Comparison of ENCODE assay signal across 24 mouse cellular contexts in the genomic region with DNA sequence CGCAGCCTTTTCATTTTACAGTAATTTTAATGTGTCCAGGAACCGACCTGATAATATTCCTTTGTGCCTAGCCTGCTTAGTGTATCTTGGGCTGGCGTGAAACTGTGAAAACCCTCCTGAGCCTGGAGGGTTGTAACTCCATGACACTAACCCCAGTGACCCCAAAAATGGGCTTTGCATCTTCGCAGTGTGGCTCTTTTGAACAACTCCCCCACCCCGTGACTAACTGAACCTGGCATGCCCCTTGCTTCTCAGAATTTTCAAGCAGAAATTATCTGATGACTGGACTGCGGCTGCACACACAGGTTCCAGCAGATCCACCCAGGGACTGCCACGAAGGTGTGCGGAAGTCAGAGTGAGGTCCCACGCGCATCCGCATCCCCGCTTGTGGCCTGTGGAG.
DNase-seq lines count a peak whose midpoint lies in the region; ATAC-seq lines count a peak whose summit lies in the region.
"Had no signal": no experiment of that assay in that cellular context is flagged by ENCODE, and none has a peak within 500 bp of the region (broad histone marks: within the 10 kb centered on the region; RNA-seq: fewer than 3 reads in every experiment).

No protein-coding gene starts in this region.

- H3K36me3 ChIP-seq in midbrain, embryonic 11.5 days (ENCODE audit: control insufficient read depth, insufficient read depth, low read length): no peaks in the 10 kb centered on the region
- H3K36me3 ChIP-seq in midbrain, embryonic 16.5 days (ENCODE audit: control insufficient read depth, insufficient read depth, low read length): no peaks in the 10 kb centered on the region
- H3K36me3 ChIP-seq in limb, embryonic 10.5 days: no peaks in the 10 kb centered on the region
- H3K36me3 ChIP-seq: embryonic facial prominence, embryonic 13.5 days; embryonic facial prominence, embryonic 15.5 days; forebrain, embryonic 10.5 days; forebrain, embryonic 12.5 days had no signal

- no peak overlapping the region for H3K4me2 ChIP-seq in midbrain, embryonic 11.5 days
- H3K4me2 ChIP-seq in midbrain, embryonic 16.5 days (ENCODE audit: low read length): no peak overlapping the region
- H3K4me2 ChIP-seq: embryonic facial prominence, embryonic 13.5 days; embryonic facial prominence, embryonic 15.5 days; forebrain, embryonic 12.5 days had no signal

- H3K4me3 ChIP-seq in midbrain, embryonic 11.5 days (ENCODE audit: low read depth, low read length): no peak overlapping the region
- H3K4me3 ChIP-seq in midbrain, embryonic 16.5 days (ENCODE audit: low read depth, low read length): no peak overlapping the region
- H3K4me3 ChIP-seq in limb, embryonic 10.5 days: no peak overlapping the region
- H3K4me3 ChIP-seq: embryonic facial prominence, embryonic 13.5 days; embryonic facial prominence, embryonic 15.5 days; erythroblast, embryonic 14.5 days; forebrain, embryonic 10.5 days; forebrain, embryonic 12.5 days had no signal

- DNase-seq in heart, adult 11 months: peak; percentile 79
- DNase-seq in heart, postnatal 4 days: no peak
- peak; percentile 69 for DNase-seq in midbrain, embryonic 11.5 days (ENCODE audit: low spot score, missing footprints)
- DNase-seq in limb, embryonic 10.5 days (ENCODE audit: low spot score): no peak
- no peak for DNase-seq in kidney, postnatal 14 days
- DNase-seq in right cerebral cortex, adult 2 months (ENCODE audit: low spot score in 2 of 2): no peak
- DNase-seq: adrenal gland, adult 2 months; adrenal gland, postnatal 10 days; adrenal gland, postnatal 25 days; B cell, adult 2 months; cerebellum, adult 11 months; cerebellum, adult 18-20 months; cerebellum, adult 8-10 months; cerebellum, adult 9-11 months; cerebellum, postnatal 14 days; cerebellum, postnatal 36 days; embryo, embryonic 11 days had no signal

- ATAC-seq in midbrain, embryonic 11.5 days (ENCODE audit: low FRiP score): no peak
- ATAC-seq in midbrain, embryonic 16.5 days: no peak
- ATAC-seq: forebrain, embryonic 14.5 days had no signal

- no peaks in the 10 kb centered on the region for H3K27me3 ChIP-seq in midbrain, embryonic 11.5 days (ENCODE audit: control insufficient read depth, insufficient read depth, low read length)
- no peaks in the 10 kb centered on the region for H3K27me3 ChIP-seq in midbrain, embryonic 16.5 days (ENCODE audit: control insufficient read depth, insufficient read depth, low read depth, low read length)
- H3K27me3 ChIP-seq in limb, embryonic 10.5 days (ENCODE audit: low read depth, poor library complexity, severe bottlenecking): no peaks in the 10 kb centered on the region
- H3K27me3 ChIP-seq: embryonic facial prominence, embryonic 13.5 days; embryonic facial prominence, embryonic 15.5 days had no signal

- H3K4me1 ChIP-seq in midbrain, embryonic 11.5 days (ENCODE audit: control insufficient read depth, insufficient read depth, low read length): no peaks in the 10 kb centered on the region
- no peaks in the 10 kb centered on the region for H3K4me1 ChIP-seq in midbrain, embryonic 16.5 days (ENCODE audit: control insufficient read depth, insufficient read depth, low read length)
- peaks cover 8% of the 10 kb centered on the region; the same call in 1 of the 2 replicates for H3K4me1 ChIP-seq in limb, embryonic 10.5 days
- H3K4me1 ChIP-seq: embryonic facial prominence, embryonic 15.5 days; forebrain, embryonic 12.5 days had no signal

- WGBS in midbrain, embryonic 11.5 days: 83% methylated on average over 12 of the region's 12 CpGs
- 78% methylated on average over 12 of the region's 12 CpGs for WGBS in midbrain, embryonic 16.5 days
- WGBS in limb, embryonic 10.5 days: 93% methylated on average over 12 of the region's 12 CpGs

- no peak overlapping the region for H3K27ac ChIP-seq in midbrain, embryonic 11.5 days (ENCODE audit: low read depth, low read length)
- no peak overlapping the region for H3K27ac ChIP-seq in midbrain, embryonic 16.5 days (ENCODE audit: low read length)
- H3K27ac ChIP-seq in limb, embryonic 10.5 days: peak overlapping the region; percentile 12; the same call in 1 of the 2 replicates
- H3K27ac ChIP-seq: embryonic facial prominence, embryonic 13.5 days; embryonic facial prominence, embryonic 15.5 days; forebrain, embryonic 10.5 days; forebrain, embryonic 12.5 days had no signal

- no peaks in the 10 kb centered on the region for H3K9me3 ChIP-seq in midbrain, embryonic 11.5 days (ENCODE audit: control insufficient read depth, low read length)
- no peaks in the 10 kb centered on the region for H3K9me3 ChIP-seq in midbrain, embryonic 16.5 days (replicated peaks; ENCODE audit: control insufficient read depth, low read length, poor library complexity, severe bottlenecking)
- no peaks in the 10 kb centered on the region for H3K9me3 ChIP-seq in limb, embryonic 10.5 days (replicated peaks)
- H3K9me3 ChIP-seq: embryonic facial prominence, embryonic 13.5 days; embryonic facial prominence, embryonic 15.5 days; forebrain, embryonic 10.5 days; forebrain, embryonic 12.5 days had no signal

- H3K9ac ChIP-seq in midbrain, embryonic 11.5 days (ENCODE audit: low read length): no peak overlapping the region
- no peak overlapping the region for H3K9ac ChIP-seq in midbrain, embryonic 16.5 days (ENCODE audit: low read depth, low read length)
- H3K9ac ChIP-seq: embryonic facial prominence, embryonic 13.5 days; embryonic facial prominence, embryonic 15.5 days; forebrain, embryonic 12.5 days had no signal

Comparison
In these comparisons a context has a peak if more than half of its experiments do, and no peak if none do; other contexts are left out.
1. DNase-seq: peak in heart, adult 11 months (single experiment) and midbrain, embryonic 11.5 days (single experiment); none in heart, postnatal 4 days (single experiment), limb, embryonic 10.5 days (single experiment), kidney, postnatal 14 days (single experiment) and right cerebral cortex, adult 2 months (0 of 2).